Comparison of ENCODE assay signal across 8 mouse cellular contexts in genomic region chr11:56105632-56106031, GRCm38 (mm10).
DNase-seq lines count a peak whose midpoint lies in the region; ATAC-seq and TF ChIP-seq lines count a peak whose summit lies in the region.

No protein-coding gene starts in this region.

- POLR2A ChIA-PET in Patski (lab: Charles Lee) = no interaction called here

- no peak overlapping the region for H3K9ac ChIP-seq in kidney, embryonic 14.5 days (ENCODE audit: low read depth, low read length)
- H3K9ac ChIP-seq in heart, postnatal 0 days (replicated peaks; ENCODE audit: low read depth, low read length) = no peak overlapping the region

- peak; percentile 73 for TF ChIP-seq CTCF in Patski (IDR thresholded peaks at IDR 0.05)
- peak; percentile 50; the same call in 1 of the 2 replicates for TF ChIP-seq CTCF in cerebellum, adult 2 months (IDR thresholded peaks at IDR 0.05; ENCODE audit: borderline replicate concordance, insufficient read depth, low read depth, low read length)
- peak; percentile 66 for TF ChIP-seq CTCF in heart, postnatal 0 days (IDR thresholded peaks at IDR 0.05; ENCODE audit: low read depth)

- ATAC-seq in kidney, embryonic 14.5 days (ENCODE audit: low FRiP score, low TSS enrichment) = no peak
- ATAC-seq in Patski = no peak
- ATAC-seq in heart, postnatal 0 days (ENCODE audit: insufficient read depth, low read depth) = no peak

- WGBS in kidney, embryonic 14.5 days = 35% methylated on average over 4 of the region's 4 CpGs
- 18% methylated on average over 4 of the region's 4 CpGs for WGBS in cerebellum, adult 2 months
- 26% methylated on average over 4 of the region's 4 CpGs for WGBS in heart, postnatal 0 days

- TF ChIP-seq POLR2A in cerebellum, adult 2 months (IDR thresholded peaks at IDR 0.05; ENCODE audit: borderline replicate concordance, insufficient read depth, low read length) = no peak

- no peaks in the 10 kb centered on the region for H3K9me3 ChIP-seq in kidney, embryonic 14.5 days (ENCODE audit: control insufficient read depth, low read length)
- H3K9me3 ChIP-seq in heart, postnatal 0 days (replicated peaks; ENCODE audit: control insufficient read depth, low read length) = no peaks in the 10 kb centered on the region

- H3K27me3 ChIP-seq in kidney, embryonic 14.5 days (ENCODE audit: control insufficient read depth, insufficient read depth, low read length) = no peaks in the 10 kb centered on the region
- H3K27me3 ChIP-seq in Patski = peaks cover 7% of the 10 kb centered on the region
- no peaks in the 10 kb centered on the region for H3K27me3 ChIP-seq in cerebellum, adult 2 months (ENCODE audit: control insufficient read depth, insufficient read depth, low read length)
- no peaks in the 10 kb centered on the region for H3K27me3 ChIP-seq in heart, postnatal 0 days (ENCODE audit: control insufficient read depth, insufficient read depth, low read length)

- CTCF ChIA-PET in Patski (lab: Charles Lee) = interaction anchor here (0.7 to 5.4 kb wide), 10 partner anchors 11 to 645 kb away, joined by 3 to 45 read pairs (median 5); no protein-coding TSS in a partner anchor

- intact Hi-C loops in left cerebral cortex, postnatal 10 days (cut with DNase I) = loop anchor here (2.0 kb wide), 1 partner anchor 587 kb away; no protein-coding TSS in a partner anchor

- no peaks in the 10 kb centered on the region for H3K4me1 ChIP-seq in kidney, embryonic 14.5 days (ENCODE audit: control insufficient read depth, insufficient read depth, low read length)
- H3K4me1 ChIP-seq in cerebellum, adult 2 months (ENCODE audit: control insufficient read depth, insufficient read depth, low read length) = no peaks in the 10 kb centered on the region
- H3K4me1 ChIP-seq in heart, postnatal 0 days (ENCODE audit: control insufficient read depth, insufficient read depth) = no peaks in the 10 kb centered on the region

- H3K36me3 ChIP-seq in kidney, embryonic 14.5 days (ENCODE audit: control insufficient read depth, insufficient read depth, low read length) = no peaks in the 10 kb centered on the region
- H3K36me3 ChIP-seq in heart, postnatal 0 days (replicated peaks; ENCODE audit: control insufficient read depth, insufficient read depth, low read length) = no peaks in the 10 kb centered on the region

- no peak overlapping the region for H3K4me3 ChIP-seq in kidney, embryonic 14.5 days (ENCODE audit: low read length)
- H3K4me3 ChIP-seq in cerebellum, adult 2 months (replicated peaks; ENCODE audit: insufficient read depth, low read depth, low read length) = no peak overlapping the region
- no peak overlapping the region for H3K4me3 ChIP-seq in heart, postnatal 0 days (ENCODE audit: low read depth, low read length)

- in situ Hi-C loops in Patski (cut with MboI; ENCODE audit: low pct_unique_long_range_greater_than_20kb) = loop anchor here (5.0 kb wide), 1 partner anchor 588 kb away; no protein-coding TSS in a partner anchor

- DNase-seq in kidney, adult 9 months = peak; percentile 44
- no peak for DNase-seq in Patski (ENCODE audit: low read depth, low spot score)
- DNase-seq in cerebellum, adult 2 months = peak; percentile 25 to 39
- peak; percentile 26 for DNase-seq in heart, postnatal 0 days (ENCODE audit: low spot score)
- peak; percentile 50 to 67 for DNase-seq in left cerebral cortex, postnatal 10 days (ENCODE audit: extremely low spot score in 1 of 2, low spot score in 2 of 2)
- DNase-seq in retina, postnatal 1 day = peak; percentile 72
- no peak for DNase-seq in spleen, postnatal 36 days (ENCODE audit: low spot score in 2 of 2)

- no peak overlapping the region for H3K4me2 ChIP-seq in kidney, embryonic 14.5 days (replicated peaks; ENCODE audit: low read depth, low read length)
- H3K4me2 ChIP-seq in heart, postnatal 0 days (ENCODE audit: low read depth, low read length) = no peak overlapping the region

- TF ChIP-seq EP300 in heart, postnatal 0 days (IDR thresholded peaks at IDR 0.05; ENCODE audit: low read depth) = no peak

- H3K27ac ChIP-seq in kidney, embryonic 14.5 days (ENCODE audit: low read depth, low read length) = no peak overlapping the region
- no peak overlapping the region for H3K27ac ChIP-seq in cerebellum, adult 2 months (ENCODE audit: insufficient read depth, low read length)
- H3K27ac ChIP-seq in heart, postnatal 0 days (ENCODE audit: low read depth) = no peak overlapping the region

Comparison
In these comparisons a context has a peak if more than half of its experiments do, and no peak if none do; other contexts are left out.
1. DNase-seq: peak in kidney, adult 9 months (single experiment), cerebellum, adult 2 months (2 of 2), heart, postnatal 0 days (single experiment), left cerebral cortex, postnatal 10 days (2 of 2) and retina, postnatal 1 day (single experiment); none in Patski (single experiment) and spleen, postnatal 36 days (0 of 2).
2. Peak in every context shown above with its lines, with median percentiles within 50 percentile points of each other: CTCF ChIP-seq.